Mouse (Mus musculus) ES-E14 (cell line): ENCODE results near the gene Bsn. TPM values are rescaled to one million over a fixed set of nuclear protein-coding genes. Genes with fewer than 3 reads are reported as not detected.
A peak's percentile ranks its signal among the peaks of the same experiment; 100 is the strongest.

ENCODE experiments used
- DNase-seq: peaks from one replicate; pipeline ENCODE4 v3.0.0-alpha.2; 2013; ENCODE audit warnings: low read depth, low spot score
- H3K27ac ChIP-seq: 2 replicates; pipeline ENCODE4 v1.5.1; 2012; ENCODE audit warnings: low read depth, mild to moderate bottlenecking, low read length, moderate library complexity, mixed read lengths; ENCODE audit not compliant: poor library complexity, insufficient read depth, severe bottlenecking
- H3K36me3 ChIP-seq: 2 replicates; pipeline ENCODE4 v1.6.1; 2012; ENCODE audit warnings: mild to moderate bottlenecking, low read length, moderate library complexity, mixed read lengths; ENCODE audit not compliant: control insufficient read depth, poor library complexity, insufficient read depth, severe bottlenecking
- H3K4me1 ChIP-seq, 2 experiments: fragments of 150-350 bp in 1 of 2; sonication (generic) in 1 of 2; 2 replicates each; pipeline ENCODE4 v1.6.1; 2012; ENCODE audit warnings: low read length in 2 of 2, mild to moderate bottlenecking in 1 of 2, mixed read lengths in 1 of 2; ENCODE audit not compliant: control insufficient read depth in 2 of 2, insufficient read depth in 2 of 2, poor library complexity in 1 of 2
- H3K4me3 ChIP-seq, 2 experiments: fragments of 150-350 bp in 1 of 2; sonication (generic) in 1 of 2; 2 replicates each; pipeline ENCODE4 v1.5.1; 2012; ENCODE audit warnings: low read length in 2 of 2, low read depth in 1 of 2, mild to moderate bottlenecking in 1 of 2, mixed read lengths in 1 of 2; ENCODE audit not compliant: insufficient read depth in 1 of 2, poor library complexity in 1 of 2, severe bottlenecking in 1 of 2
- H3K9ac ChIP-seq: 2 replicates; pipeline ENCODE4 v1.6.1; 2012; ENCODE audit warnings: low read depth, mild to moderate bottlenecking, low read length, mixed read lengths; ENCODE audit not compliant: poor library complexity, insufficient read depth, severe bottlenecking
- H3K9me3 ChIP-seq: fragments of 150-350 bp; sonication (generic); 2 replicates; pipeline ENCODE4 v1.6.1; 2012; ENCODE audit warnings: low read depth, mild to moderate bottlenecking, low read length; ENCODE audit not compliant: control insufficient read depth, insufficient read depth
- CHD2 ChIP-seq: IDR thresholded peaks from 2 replicates; pipeline ENCODE4 v1.6.1; 2014; ENCODE audit warnings: mild to moderate bottlenecking, low read depth, low read length, inconsistent platforms
- HCFC1 ChIP-seq: IDR thresholded peaks from 2 replicates; pipeline ENCODE4 v1.6.1; 2012; ENCODE audit warnings: low read length, inconsistent platforms, borderline replicate concordance; ENCODE audit not compliant: insufficient read depth
- MAFK ChIP-seq: IDR thresholded peaks from 2 replicates; pipeline ENCODE4 v1.6.1; 2014; ENCODE audit warnings: mild to moderate bottlenecking, low read depth, low read length, inconsistent platforms; ENCODE audit not compliant: insufficient read depth
- ZC3H11A ChIP-seq: IDR thresholded peaks from 2 replicates; pipeline ENCODE4 v1.6.1; 2012; ENCODE audit warnings: low read depth, mild to moderate bottlenecking, inconsistent platforms, low read length, borderline replicate concordance
- ZNF384 ChIP-seq: IDR thresholded peaks from 2 replicates; pipeline ENCODE4 v1.6.1; 2012; ENCODE audit warnings: low read depth, low read length, inconsistent platforms
- in situ Hi-C, 2 experiments: fragments of 600-800 bp; cut with MboI; formaldehyde crosslinking; loops; one replicate each; pipeline ENCODE4 v1.15.1; 2025; ENCODE audit warnings: low sequenced_read_pairs in 2 of 2, inconsistent platforms in 1 of 2; ENCODE audit not compliant: unreplicated experiment in 2 of 2
- total RNA-seq: library from RNA; depleted of rRNA; stranded (reverse); fragments of 300-350 nt; gene quantifications from 2 replicates; pipeline ENCODE4 v1.2.3, GENCODE M21; 2012

The Bsn gene
- total RNA-seq, 1 experiment = 0.45 TPM

DNA sequence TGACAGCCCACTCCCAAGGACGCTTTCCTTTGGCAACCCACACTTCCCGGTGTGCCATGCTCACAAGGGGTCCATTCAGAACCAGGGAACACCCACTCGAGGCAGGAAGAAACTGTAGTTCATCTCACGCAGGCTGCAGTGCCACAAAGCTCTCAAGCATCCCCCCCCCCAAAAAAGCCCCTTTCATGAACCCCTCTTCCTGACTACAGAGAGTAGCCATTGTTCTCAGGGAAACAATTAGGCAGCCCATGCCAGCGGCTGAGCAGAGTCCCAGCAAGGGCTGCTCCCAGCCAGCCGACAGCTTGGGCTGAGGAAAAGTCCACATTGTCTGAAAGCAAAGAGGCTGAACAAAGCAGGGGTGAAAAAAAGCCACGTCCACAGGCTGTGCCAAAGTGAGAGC, 22.9 kb upstream of the Bsn start:
- no peak overlapping the region for H3K9ac ChIP-seq
- H3K27ac ChIP-seq = no peak overlapping the region
- H3K9me3 ChIP-seq = no peaks in the 10 kb centered on the region
- no peak for DNase-seq
- H3K36me3 ChIP-seq = peaks cover 39% of the 10 kb centered on the region
- no peak for TF ChIP-seq HCFC1
- no peak for TF ChIP-seq ZC3H11A
- no peak for TF ChIP-seq MAFK
- no peak for TF ChIP-seq CHD2
- no peak for TF ChIP-seq ZNF384
- no peaks in the 10 kb centered on the region for H3K4me1 ChIP-seq
- in situ Hi-C loops = no loop called here
- no peak overlapping the region for H3K4me3 ChIP-seq

DNA sequence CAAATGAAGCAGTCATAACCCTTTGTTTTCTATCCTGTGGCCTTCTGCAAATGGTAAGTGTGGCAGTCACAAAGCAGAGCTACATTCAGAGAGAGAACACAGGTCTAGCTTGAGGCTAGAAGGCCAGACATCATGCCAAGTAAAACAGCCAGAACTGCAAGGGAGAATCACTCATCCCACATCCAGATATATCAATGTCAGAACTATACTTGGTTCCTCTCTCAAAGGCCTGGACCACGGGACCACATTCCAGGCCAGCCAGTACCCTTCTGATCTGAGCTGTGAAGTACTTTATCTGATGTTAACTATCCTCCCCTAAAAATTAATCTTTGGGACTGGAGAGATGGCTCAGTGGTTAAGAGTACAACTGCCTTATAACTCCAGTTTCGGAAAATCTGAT, 22.2 kb upstream of the Bsn start:
- no peak overlapping the region for H3K9ac ChIP-seq
- no peaks in the 10 kb centered on the region for H3K9me3 ChIP-seq
- no peak overlapping the region for H3K4me3 ChIP-seq
- no peak for TF ChIP-seq CHD2
- TF ChIP-seq MAFK = no peak
- no peak for TF ChIP-seq ZC3H11A
- TF ChIP-seq ZNF384 = no peak
- no peak for TF ChIP-seq HCFC1
- no peaks in the 10 kb centered on the region for H3K4me1 ChIP-seq
- H3K36me3 ChIP-seq = peaks cover 39% of the 10 kb centered on the region
- H3K27ac ChIP-seq = no peak overlapping the region
- in situ Hi-C loops = no loop called here
- DNase-seq = no peak

DNA sequence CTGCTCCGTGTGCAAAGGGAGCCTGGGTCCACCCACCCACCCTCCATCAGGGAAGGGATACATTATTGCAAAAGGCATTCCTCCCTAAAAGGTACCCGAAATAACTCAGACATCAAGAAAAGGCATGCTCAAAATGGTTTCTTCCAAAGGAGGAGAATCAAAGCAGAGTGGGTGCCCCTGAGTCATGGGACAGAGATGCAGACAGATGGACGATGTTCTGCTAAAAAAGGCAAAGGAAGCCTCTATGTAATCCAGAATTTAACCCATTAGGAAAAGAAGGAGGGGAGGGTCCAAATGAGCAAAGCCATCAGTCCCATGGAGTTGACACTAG, 15.4 kb upstream of the Bsn start:
- H3K27ac ChIP-seq = no peak overlapping the region
- TF ChIP-seq ZNF384 (no peak), HCFC1 (no peak), ZC3H11A (no peak), CHD2 (no peak), MAFK (no peak)
- H3K36me3 ChIP-seq = peaks cover 32% of the 10 kb centered on the region
- H3K4me3 ChIP-seq = no peak overlapping the region
- H3K9me3 ChIP-seq = no peaks in the 10 kb centered on the region
- no peak for DNase-seq
- in situ Hi-C loops = no loop called here
- H3K9ac ChIP-seq = no peak overlapping the region
- peaks cover 0 to 10% of the 10 kb centered on the region in 2 experiments; a peak in 1 of 4 replicates for H3K4me1 ChIP-seq

DNA sequence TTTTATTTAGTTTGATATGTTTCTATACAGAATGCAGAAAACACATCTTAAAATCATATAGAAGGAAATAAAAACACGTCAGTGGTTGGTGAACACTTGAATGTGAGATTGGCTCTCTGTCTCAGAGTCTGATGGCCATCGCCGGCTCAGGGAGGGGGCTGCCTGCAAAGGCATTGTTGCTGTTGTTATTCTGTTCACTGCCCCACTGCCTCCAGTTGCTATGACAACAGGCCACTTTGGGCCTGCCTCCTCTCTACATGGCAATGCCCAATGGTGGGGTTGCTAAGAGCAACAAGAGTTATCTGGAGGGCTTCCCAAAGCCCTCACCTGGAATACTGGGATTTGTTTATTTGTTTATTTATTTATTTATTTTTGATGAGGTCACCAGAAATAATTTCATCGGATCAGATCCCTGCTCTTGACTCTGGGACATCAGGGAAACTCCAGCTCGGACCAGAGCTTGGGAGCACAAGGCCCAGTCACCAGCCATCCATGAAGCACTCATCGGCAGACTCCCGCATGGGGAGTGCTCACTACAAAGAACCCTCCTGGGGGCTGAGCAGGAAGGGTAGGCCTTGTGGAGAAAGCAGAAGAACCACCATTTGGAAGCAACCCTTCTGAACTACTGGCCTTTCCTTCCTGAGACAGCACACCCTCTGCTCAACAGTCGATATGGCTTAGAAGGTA, 14.8 kb upstream of the Bsn start:
- Histone ChIP-seq H3K4me1 (peaks cover 0 to 13% of the 10 kb centered on the region in 2 experiments; a peak in 1 of 4 replicates), H3K27ac (no peak overlapping the region), H3K9me3 (no peaks in the 10 kb centered on the region), H3K9ac (no peak overlapping the region), H3K4me3 (no peak overlapping the region), H3K36me3 (peaks cover 32% of the 10 kb centered on the region)
- no peak for DNase-seq
- in situ Hi-C loops = no loop called here
- TF ChIP-seq CHD2 = no peak
- no peak for TF ChIP-seq ZNF384
- TF ChIP-seq ZC3H11A = no peak
- TF ChIP-seq MAFK = no peak
- TF ChIP-seq HCFC1 = no peak

DNA sequence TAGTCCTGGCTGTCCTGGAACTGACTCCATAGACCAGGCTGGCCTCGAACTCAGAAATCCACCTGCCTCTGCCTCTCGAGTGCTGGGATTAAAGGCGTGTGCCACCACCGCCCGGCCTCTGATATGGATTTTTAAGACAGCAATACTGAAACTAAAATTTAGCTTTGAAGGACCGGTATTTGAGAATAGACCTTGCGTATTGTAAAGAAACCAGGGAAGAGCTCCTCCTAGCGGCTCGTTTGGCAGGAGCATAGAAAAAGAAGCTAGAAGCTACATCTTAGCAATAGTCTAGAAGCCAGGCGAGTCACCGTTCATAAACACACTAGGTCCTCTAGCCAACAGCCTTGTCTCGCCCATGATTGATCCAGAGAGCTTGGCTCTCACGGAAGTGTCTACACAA, 12.8 kb upstream of the Bsn start:
- peaks cover 14% of the 10 kb centered on the region for H3K36me3 ChIP-seq
- no peak overlapping the region for H3K4me3 ChIP-seq
- peak; percentile 63 for DNase-seq
- H3K9me3 ChIP-seq = no peaks in the 10 kb centered on the region
- H3K4me1 ChIP-seq = peaks cover 0 to 13% of the 10 kb centered on the region in 2 experiments; a peak in 1 of 4 replicates
- in situ Hi-C loops = no loop called here
- no peak overlapping the region for H3K9ac ChIP-seq
- no peak for TF ChIP-seq HCFC1
- TF ChIP-seq CHD2 = no peak
- TF ChIP-seq ZC3H11A = no peak
- no peak for TF ChIP-seq ZNF384
- TF ChIP-seq MAFK = no peak
- no peak overlapping the region for H3K27ac ChIP-seq
